Mouse (Mus musculus) thymus, adult 2 months (tissue): ENCODE results near the gene Naip5. TPM values are rescaled to one million over a fixed set of nuclear protein-coding genes. Genes with fewer than 3 reads are reported as not detected.
"Not testable (repeated sequence)": the region's sequence is repeated elsewhere in the genome, so short reads cannot be mapped to it uniquely, and the experiment has no call there.

Experiments used
- DNase-seq: peaks from one replicate; pipeline ENCODE4 v3.0.0; 2021
- H3K27ac ChIP-seq: fragments of 200-500 bp; 2 replicates; pipeline ENCODE4 v1.5.1; 2012; ENCODE audit warnings: low read length, control low read depth; ENCODE audit not compliant: control insufficient read depth, insufficient read depth
- H3K27me3 ChIP-seq: fragments of 200-500 bp; 2 replicates; pipeline ENCODE4 v1.6.1; 2012; ENCODE audit warnings: mild to moderate bottlenecking, low read length, moderate library complexity, mixed read lengths; ENCODE audit not compliant: control insufficient read depth, insufficient read depth
- H3K36me3 ChIP-seq: fragments of 200-500 bp; 2 replicates; pipeline ENCODE4 v1.6.1; 2012; ENCODE audit warnings: mild to moderate bottlenecking, low read length, moderate library complexity; ENCODE audit not compliant: control insufficient read depth, insufficient read depth
- H3K4me1 ChIP-seq: fragments of 200-500 bp; replicated peaks from 2 replicates; pipeline ENCODE4 v1.6.1; 2012; ENCODE audit warnings: low read length; ENCODE audit not compliant: control insufficient read depth, insufficient read depth
- H3K4me3 ChIP-seq: fragments of 200-500 bp; 2 replicates; pipeline ENCODE4 v1.5.1; 2012; ENCODE audit warnings: mild to moderate bottlenecking, low read length, control low read depth, moderate library complexity; ENCODE audit not compliant: control insufficient read depth, insufficient read depth
- CTCF ChIP-seq: fragments of 200-500 bp; IDR thresholded peaks from 2 replicates; pipeline ENCODE4 v1.5.1; 2012; ENCODE audit warnings: mild to moderate bottlenecking, control low read depth, low read length, moderate library complexity, borderline replicate concordance; ENCODE audit not compliant: control insufficient read depth, poor library complexity, insufficient read depth; ENCODE audit errors: extremely low read depth
- POLR2A ChIP-seq: fragments of 200-500 bp; IDR thresholded peaks from 2 replicates; pipeline ENCODE4 v1.6.1; 2012; ENCODE audit warnings: mild to moderate bottlenecking, low read length, control low read depth, moderate library complexity; ENCODE audit not compliant: control insufficient read depth, poor library complexity, insufficient read depth; ENCODE audit errors: extremely low read depth
- WGBS: fragments of 180-500 bp; shearing (Covaris S2); methylation state at CpG from one replicate; pipeline ENCODE4 v1.1.7; 2018; 5-methylcytosine and 5-hydroxymethylcytosine counted together
- polyA plus RNA-seq: library from polyadenylated mRNA; depleted of rRNA; stranded (reverse); fragments of >200 nt; gene quantifications from 2 replicates; pipeline ENCODE4 v1.2.3, GENCODE M21; 2012

Naip5 gene
- polyA plus RNA-seq, 1 experiment: 1.7 TPM

- Histone ChIP-seq H3K27me3 (no peaks in the 10 kb centered on the region), H3K36me3 (no peaks in the 10 kb centered on the region), H3K4me1 (no peaks in the 10 kb centered on the region), H3K27ac (no peak overlapping the region), H3K4me3 (no peak overlapping the region)
- TF ChIP-seq POLR2A (no peak), CTCF (no peak)
- no peak for DNase-seq
- 38% methylated on average over 8 of the region's 8 CpGs for WGBS
These were observed 35.6 kb downstream of the Naip5 start for GRCm38 (mm10) chr13:100210540-100210939.

GRCm38 (mm10) chr13:100203319-100203718 is 42.8 kb downstream of the Naip5 start:
- 92% methylated on average over 1 of the region's 1 CpGs for WGBS
- Histone ChIP-seq H3K27ac (no peak overlapping the region), H3K36me3 (no peaks in the 10 kb centered on the region), H3K27me3 (no peaks in the 10 kb centered on the region), H3K4me3 (no peak overlapping the region), H3K4me1 (no peaks in the 10 kb centered on the region)
- DNase-seq: no peak
- no peak for TF ChIP-seq CTCF
- no peak for TF ChIP-seq POLR2A

GRCm38 (mm10) chr13:100201659-100202333 is 44.3 kb downstream of the Naip5 start, which contains the start of gene Naip2:
Gene Naip2 (minus strand): TSS chr13:100202092.
- not testable (repeated sequence) for H3K4me1 ChIP-seq, H3K36me3 ChIP-seq, DNase-seq, H3K27ac ChIP-seq, H3K4me3 ChIP-seq, H3K27me3 ChIP-seq
- 29% methylated on average over 3 of the region's 3 CpGs for WGBS

- no peak overlapping the region for H3K27ac ChIP-seq
- DNase-seq: no peak
- TF ChIP-seq POLR2A (no peak), CTCF (no peak)
- no peak overlapping the region for H3K4me3 ChIP-seq
- H3K4me1 ChIP-seq: no peaks in the 10 kb centered on the region
- H3K36me3 ChIP-seq: no peaks in the 10 kb centered on the region
- no peaks in the 10 kb centered on the region for H3K27me3 ChIP-seq
These were observed 45.3 kb downstream of the Naip5 start for GRCm38 (mm10) chr13:100200778-100201177.

- DNase-seq: no peak
- Histone ChIP-seq H3K4me1 (no peaks in the 10 kb centered on the region), H3K4me3 (no peak overlapping the region), H3K36me3 (no peaks in the 10 kb centered on the region), H3K27me3 (no peaks in the 10 kb centered on the region), H3K27ac (no peak overlapping the region)
- TF ChIP-seq CTCF (no peak), POLR2A (no peak)
- WGBS: 84% methylated on average over 3 of the region's 3 CpGs
These were observed 50.7 kb downstream of the Naip5 start for GRCm38 (mm10) chr13:100195421-100195820.

- not testable (repeated sequence) for H3K36me3 ChIP-seq
These were observed 63.0 kb downstream of the Naip5 start for GRCm38 (mm10) chr13:100183111-100183510.

GRCm38 (mm10) chr13:100174360-100174759 is 71.8 kb downstream of the Naip5 start:
- not testable (repeated sequence) for DNase-seq, H3K36me3 ChIP-seq

More at GRCm38 (mm10) chr13:100183111-100183510, 63.0 kb downstream of the Naip5 start:
- not testable (repeated sequence) for H3K4me3 ChIP-seq, H3K4me1 ChIP-seq, H3K27ac ChIP-seq, H3K27me3 ChIP-seq, DNase-seq

GRCm38 (mm10) chr13:100166378-100166777 is 79.7 kb downstream of the Naip5 start:
- DNase-seq, H3K36me3 ChIP-seq, H3K27ac ChIP-seq, H3K4me3 ChIP-seq, H3K4me1 ChIP-seq, H3K27me3 ChIP-seq: not testable (repeated sequence)
- 81% methylated on average over 2 of the region's 2 CpGs for WGBS

More at GRCm38 (mm10) chr13:100174360-100174759, 71.8 kb downstream of the Naip5 start:
- H3K27ac ChIP-seq, H3K4me3 ChIP-seq, H3K27me3 ChIP-seq, H3K4me1 ChIP-seq: not testable (repeated sequence)
- 99% methylated on average over 4 of the region's 5 CpGs for WGBS

- H3K4me1 ChIP-seq, H3K27ac ChIP-seq, H3K4me3 ChIP-seq, H3K36me3 ChIP-seq, H3K27me3 ChIP-seq, DNase-seq: not testable (repeated sequence)
These were observed 83.7 kb downstream of the Naip5 start for GRCm38 (mm10) chr13:100162467-100162866.
